Mouse (Mus musculus) CD8-positive naive resting alpha-beta T cell, adult 2 months (primary cell): ENCODE measurements around the gene Coro1b.

Experiments
- DNase-seq, 2 experiments: peaks; one replicate each; pipeline ENCODE4 v3.0.0; 2022; ENCODE audit warnings: low read depth in 2 of 2, low spot score in 2 of 2

The Coro1b gene

DNA sequence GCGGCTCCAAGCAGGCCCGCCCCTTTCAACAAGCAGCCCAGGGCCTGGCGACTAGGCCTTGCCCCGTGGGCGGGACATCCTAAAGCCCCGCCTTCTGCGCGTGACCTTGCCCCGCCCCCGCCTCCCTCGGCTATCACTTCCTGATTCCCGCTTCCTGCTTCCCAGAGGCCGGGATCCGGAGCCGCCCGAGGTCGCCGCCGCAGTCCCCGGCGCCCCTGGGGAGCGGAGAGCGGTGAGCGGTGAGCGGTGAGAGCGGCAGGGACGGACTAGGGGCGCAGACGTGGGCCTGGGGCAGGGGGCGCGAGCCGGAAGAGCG lies at the start of gene Coro1b:
Coro1b (plus strand) TSS at position 129 of the 316 bp plus-strand sequence.
- peak; percentile 86 to 87 for DNase-seq

DNA sequence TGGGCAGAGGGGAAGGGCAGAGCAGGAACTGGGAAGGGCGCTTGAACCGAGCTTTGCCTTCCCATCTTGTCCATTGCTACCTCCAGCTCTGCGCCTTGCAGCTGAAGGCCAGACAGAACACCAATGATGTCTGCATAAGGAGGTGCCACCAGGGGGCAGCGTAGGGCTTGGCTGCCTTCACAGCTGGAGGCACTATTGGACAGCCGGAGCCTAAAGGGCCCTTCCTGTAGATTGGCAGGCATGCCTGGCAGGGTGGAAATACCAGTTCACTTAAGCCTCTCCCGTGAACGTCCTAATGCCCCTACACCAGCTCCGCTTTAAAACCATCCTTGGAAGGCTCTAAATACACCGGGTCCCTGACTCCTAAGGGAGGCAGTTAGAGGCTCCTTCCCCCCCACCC lies 49.4 kb upstream of the Coro1b start:
- DNase-seq = peak; percentile 88 to 95

DNA sequence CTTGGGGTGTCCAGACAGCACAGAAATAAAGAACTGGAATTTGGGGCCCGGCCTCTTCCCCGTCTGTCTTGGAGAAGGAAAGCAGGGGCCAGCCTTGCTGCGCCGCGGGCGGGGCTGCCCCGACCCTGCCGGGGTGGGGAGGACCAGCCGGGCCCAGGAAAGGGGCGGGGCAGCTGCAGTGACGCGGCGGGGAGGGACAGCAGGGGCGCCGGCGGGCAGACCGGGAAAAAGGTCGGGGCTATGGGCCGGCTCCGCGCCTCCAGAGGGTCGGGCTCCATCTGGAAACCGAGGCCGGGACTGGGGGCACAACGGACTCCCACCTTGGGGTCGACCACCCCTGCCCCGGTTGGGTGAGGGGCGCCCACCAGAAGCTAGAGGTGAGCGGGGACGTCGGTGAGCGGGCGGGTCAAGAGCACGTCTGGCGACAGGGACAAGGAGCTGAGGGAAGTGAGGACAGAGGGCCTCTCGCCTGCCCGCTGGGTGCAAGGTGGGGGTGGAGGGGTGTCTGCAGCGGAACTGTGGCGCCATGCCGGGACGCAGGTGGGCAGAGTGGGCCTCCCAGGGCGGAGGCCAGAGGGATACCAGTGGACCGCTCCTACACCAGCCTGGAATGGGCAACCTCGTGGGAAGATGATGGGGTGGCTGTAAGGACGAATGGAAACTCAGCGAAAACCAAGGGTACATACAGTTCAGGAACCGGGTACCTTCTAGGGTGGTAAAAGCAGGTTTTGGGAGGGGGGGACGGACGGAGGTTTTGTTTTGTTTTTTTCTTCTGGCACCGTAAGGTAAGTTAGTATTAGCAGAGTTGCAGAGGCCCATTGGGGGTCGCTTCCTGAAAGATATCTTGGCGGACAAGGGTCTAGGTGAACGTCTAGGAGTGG lies 48.3 kb upstream of the Coro1b start, which contains the start of gene Pitpnm1:
Pitpnm1 (plus strand) TSS at position 162 of the 881 bp plus-strand sequence.
- DNase-seq = peak; percentile 28 to 31

DNA sequence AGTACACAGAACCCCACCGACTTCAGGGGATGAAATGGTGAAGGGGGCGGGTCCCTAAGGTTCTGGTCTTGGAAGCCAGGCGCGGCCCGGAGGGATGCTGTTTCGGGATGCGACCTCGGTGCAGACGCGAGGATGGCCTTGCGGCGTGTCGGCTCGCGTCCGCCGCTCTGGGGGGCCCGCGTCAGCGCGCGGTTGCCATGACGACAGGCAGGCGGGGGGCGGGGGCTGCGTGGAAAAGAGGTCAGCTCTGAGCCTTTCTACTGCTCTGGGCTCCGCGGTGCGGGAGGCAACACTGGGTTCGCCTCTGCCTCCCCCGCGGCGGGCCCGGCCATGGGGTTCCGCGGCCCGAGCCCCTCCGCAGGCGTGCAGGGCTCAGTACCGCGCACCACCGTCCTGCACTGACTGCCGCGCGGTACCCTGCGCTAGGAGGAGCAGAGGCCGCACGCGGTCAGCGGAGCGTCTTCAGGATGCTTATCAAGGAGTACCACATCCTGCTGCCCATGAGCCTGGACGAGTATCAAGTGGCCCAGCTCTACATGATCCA lies 47.6 kb upstream of the Coro1b start:
- peak in 1 of 2 experiments; percentile 44 for DNase-seq

DNA sequence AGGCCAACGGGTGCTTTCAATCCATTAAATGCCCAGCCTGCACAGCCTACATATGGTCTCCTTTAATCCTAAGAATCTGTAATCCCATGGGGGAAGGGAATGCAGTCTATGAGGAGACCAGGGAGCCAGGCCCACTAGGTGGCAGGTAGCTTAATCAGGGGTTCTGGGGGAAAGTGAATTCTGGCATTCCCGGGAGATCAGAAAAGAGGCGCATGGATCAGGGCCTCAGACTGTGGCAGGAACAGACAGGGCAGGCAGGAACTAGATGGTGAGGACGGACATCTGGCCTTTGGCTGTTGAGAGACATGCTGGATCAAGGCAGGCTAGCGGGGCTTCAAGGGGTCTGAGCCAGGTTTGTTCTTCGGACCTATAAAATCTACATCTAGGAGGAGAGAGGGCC lies 47.0 kb upstream of the Coro1b start:
- DNase-seq = no peak

DNA sequence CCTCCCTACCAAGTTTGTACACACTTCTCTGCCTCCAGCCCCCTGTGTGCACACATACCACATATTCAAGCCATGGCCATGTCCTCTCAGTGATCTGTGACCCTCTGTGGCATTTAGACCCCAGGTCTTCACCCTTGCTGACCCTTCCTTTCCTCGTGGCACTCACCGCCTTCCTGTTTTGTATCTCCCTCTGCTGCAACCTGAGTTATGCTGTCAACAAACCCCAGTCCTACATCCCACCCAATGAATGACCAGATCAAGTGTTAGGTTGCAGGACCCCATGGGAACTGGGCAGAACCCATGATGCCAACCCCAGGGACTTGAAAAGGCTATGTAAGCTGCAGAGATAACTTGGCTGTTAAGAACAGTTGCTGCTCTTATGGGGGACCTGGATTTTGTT lies 46.4 kb upstream of the Coro1b start:
- DNase-seq = no peak

DNA sequence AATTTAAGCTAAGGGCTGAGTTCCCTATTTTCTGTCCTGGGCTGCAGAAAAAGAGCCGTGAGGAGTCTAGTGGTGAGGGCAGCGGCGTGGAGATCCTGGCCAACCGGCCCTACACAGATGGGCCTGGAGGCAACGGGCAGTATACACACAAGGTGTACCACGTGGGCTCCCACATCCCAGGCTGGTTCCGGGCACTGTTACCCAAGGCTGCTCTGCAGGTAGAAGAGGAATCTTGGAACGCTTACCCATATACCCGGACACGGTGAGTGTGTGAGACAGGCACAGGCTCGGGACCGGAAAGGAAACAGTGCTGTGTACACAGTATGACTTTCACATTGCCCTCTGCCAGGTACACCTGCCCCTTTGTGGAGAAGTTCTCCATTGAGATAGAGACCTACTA lies 45.8 kb upstream of the Coro1b start:
- DNase-seq = no peak

DNA sequence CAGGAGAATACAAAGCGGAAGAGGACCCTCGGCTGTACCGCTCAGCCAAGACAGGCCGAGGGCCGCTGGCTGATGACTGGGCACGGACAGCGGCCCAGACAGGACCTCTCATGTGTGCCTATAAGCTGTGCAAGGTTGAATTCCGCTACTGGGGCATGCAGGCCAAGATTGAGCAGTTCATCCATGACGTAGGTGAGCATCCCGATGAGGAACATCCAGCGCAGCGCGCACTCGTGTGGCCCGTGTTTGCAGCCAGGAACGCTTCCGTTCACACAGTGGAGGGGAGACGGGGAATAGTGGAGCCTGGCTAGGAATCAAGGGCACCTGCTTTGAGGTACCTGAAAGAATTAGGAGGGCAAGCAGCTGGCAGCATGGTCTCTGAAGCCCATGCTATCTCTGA lies 45.1 kb upstream of the Coro1b start:
- DNase-seq = no peak

DNA sequence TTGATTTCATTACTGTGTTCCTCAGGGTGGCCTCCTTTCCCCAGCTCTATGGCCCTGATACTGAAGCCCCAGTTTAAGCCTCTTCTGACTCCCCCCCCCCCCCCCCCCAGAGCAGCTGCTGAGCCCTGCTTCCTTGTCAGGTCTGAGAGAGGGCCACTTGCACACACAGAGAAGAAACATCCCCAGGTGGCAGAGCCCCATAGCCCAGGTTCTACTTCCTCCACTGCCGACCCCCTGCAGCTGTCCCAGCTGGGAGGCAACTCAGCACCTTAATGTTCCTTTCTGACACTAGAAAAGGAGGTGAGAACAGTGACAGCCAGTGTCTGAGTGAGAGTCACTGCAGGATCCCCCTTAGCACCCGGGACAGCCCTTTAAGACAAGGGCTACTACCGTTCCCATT lies 44.6 kb upstream of the Coro1b start:
- no peak for DNase-seq

DNA sequence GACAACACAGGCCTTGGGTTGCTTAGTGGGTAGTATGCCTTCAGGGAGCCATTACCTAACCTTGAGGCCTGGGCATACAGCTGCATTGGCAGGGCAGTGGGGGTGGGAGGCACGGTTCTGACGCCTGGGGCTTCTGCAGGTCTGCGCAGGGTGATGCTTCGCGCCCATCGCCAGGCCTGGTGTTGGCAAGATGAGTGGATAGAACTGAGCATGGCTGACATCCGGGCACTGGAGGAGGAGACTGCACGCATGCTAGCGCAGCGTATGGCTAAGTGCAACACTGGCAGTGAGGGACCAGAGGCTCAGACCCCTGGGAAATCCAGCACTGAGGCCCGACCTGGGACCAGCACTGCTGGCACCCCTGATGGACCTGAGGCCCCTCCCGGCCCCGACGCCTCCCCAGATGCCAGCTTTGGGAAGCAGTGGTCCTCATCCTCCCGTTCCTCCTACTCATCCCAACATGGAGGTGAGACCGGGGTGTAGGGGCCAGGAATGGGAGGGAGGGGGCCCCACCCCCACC lies 43.7 kb upstream of the Coro1b start:
- no peak for DNase-seq

DNA sequence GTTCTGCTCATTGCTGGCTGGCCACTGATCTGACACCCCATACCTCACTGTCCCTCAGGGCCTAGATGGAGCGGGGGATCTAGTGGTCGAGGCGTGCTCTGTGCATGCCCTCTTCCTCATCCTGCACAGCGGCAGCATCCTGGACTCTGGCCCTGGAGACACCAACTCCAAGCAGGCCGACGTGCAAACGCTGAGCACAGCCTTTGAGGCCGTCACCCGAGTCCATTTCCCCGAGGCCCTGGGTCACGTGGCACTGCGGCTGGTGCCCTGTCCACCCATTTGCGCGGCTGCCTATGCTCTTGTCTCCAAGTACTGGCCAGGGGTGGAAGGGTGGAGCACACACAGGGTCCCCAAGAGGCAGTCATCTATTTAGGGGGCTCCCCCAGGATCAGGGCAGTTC lies 41.8 kb upstream of the Coro1b start:
- DNase-seq = no peak

DNA sequence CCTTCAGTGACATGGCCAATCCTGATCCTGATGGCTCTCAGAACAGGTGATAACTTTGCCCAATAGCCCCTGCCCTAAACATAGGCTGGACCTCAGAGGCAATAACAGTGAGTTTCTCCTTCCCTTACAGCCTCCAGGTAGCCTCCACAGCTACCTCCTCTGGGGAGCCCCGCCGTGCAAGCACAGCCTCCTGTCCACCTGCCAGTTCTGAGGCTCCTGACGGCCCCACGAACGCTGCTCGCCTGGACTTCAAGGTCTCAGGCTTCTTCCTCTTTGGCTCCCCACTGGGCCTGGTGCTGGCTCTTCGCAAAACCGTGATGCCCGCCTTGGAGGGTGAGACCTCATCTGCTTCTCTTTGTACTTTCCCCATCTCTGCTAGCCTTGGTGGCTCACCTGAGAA lies 39.9 kb upstream of the Coro1b start:
- no peak for DNase-seq

DNA sequence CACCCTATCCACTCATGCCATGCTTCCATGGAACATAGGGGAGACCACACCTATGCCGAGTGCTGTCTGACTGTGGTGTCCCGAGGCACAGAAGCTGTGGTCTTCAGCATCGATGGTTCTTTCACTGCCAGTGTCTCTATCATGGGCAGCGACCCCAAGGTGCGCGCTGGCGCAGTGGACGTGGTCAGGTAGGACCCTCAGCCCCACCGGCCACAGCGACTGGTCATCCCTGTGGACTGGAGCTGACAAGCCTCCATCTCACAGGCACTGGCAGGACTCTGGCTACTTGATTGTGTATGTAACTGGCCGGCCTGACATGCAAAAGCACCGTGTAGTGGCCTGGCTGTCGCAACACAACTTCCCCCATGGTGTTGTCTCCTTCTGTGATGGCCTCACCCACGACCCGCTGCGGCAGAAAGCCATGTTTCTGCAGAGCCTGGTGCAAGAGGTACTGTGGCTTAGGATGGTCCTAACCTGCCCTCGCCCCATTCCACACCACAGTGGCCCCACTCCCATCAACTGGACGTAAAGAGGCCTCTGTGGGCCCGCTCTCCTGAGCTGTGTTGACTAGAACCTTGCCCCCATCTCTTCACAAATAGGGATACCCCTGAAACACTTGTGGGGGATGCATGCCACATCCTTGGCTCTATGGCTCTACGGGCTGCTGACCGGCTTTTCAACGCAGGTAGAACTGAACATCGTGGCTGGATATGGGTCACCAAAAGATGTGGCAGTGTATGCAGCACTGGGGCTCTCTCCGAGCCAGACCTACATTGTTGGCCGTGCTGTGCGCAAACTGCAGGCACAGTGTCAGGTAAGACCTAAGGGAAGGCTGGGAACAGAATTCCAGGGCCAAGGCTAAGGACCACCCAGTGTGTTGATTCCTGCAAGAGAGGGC lies 36.1 kb upstream of the Coro1b start:
- DNase-seq = no peak

DNA sequence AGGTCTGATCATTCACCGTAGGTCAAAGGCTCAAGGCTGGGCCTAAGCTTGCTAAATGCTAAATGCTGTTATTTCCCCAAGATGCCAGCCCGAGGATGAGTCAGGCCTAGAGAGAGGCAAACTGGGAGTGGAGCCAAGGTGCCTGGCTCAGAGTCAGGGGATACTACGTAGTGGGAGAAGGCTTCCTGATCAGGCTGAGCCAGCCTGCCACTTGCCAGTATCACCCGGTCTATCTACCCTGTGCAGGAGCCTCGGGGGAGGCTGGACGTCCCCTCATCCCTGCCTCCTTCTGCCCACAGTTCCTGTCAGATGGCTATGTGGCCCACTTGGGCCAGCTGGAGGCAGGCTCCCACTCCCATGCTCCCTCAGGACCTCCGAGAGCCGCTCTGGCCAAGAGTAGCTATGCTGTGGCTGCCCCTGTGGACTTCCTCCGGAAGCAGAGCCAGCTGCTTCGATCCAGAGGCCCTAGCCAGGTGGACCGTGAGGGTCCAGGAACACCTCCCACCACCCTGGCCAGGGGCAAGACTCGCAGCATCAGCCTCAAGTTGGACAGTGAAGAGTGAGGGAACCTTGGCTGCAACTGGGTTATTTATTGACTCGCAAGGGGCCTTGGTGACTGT lies 35.1 kb upstream of the Coro1b start:
- no peak for DNase-seq

DNA sequence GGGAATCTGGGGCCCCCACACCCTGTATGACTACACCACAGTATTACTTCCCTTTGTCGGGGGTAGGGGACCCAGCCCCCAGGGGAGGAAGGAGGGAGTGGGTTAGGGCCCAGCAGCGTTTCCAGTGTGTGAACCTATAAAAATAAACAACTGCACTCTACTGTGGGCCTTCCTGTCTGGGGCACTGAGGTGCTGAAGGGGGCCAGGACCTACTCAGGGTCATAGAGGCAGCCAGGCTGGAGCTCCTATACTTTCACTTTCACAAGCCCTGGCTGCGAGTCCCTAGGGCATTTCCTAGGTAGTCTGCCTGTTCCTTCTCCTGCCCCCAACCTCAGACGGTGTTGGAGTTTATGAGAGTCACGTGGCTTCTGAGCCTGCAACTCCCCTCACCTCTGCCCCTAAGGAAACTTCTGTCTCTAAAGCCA lies 34.6 kb upstream of the Coro1b start:
- peak; percentile 57 to 60 for DNase-seq

DNA sequence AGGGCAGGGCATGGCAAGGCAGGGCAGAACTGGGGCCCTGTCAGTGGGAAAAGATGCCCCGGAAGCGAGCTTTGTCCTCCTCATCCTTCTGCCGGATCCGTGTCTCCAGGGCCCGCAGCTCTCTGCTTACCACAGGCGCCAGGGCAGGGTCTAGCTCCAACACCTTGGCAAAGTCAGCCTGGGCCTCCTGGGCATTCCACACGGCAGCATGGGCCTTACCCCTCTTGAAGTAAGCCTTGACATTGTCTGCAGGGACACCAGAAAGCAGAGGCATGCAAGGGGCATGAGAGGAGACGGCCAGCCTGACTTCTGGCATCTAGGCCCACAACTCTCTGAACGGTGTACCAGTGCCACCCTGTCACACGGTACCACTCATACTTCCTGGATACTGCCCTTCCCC lies 33.9 kb upstream of the Coro1b start:
- DNase-seq = no peak

DNA sequence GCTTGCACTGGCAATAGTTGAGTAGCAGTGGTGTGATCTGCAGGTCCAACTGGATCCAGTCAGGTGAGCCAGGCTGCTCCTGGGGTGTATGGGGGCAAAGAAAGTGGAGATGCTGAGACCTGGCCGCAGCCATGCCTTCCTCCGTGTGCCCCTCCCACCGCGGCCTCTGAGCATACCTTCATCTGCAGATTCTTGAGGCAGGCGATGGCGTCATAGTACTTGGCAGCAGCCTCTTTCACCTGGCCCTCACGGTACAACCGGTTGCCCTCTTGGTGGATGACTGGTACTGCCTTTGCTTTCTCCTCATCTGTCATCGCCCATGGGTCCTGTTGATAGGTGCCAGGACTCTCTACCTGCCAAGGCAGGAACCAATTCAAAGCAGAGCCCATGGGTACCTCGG lies 33.3 kb upstream of the Coro1b start:
- no peak for DNase-seq

DNA sequence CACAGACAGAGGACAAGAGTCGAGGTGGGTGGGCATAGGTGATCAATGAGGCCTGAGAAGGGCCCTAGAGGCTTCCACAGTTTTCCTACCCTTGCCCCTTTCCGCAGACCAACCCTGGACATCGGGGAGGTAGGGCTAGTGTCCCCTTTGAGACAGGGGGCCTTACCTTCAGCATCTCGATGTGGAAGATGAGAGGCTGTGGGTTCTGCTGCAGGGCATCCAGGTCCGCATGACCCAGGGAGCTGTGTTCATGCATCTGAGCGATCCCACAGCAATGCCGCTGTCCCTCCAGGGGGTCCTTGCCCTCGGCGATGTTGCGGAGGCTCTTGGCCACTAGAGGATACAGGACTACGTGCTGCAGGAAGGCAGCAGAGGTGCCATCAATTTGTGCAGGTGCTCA lies 32.6 kb upstream of the Coro1b start:
- no peak for DNase-seq

DNA sequence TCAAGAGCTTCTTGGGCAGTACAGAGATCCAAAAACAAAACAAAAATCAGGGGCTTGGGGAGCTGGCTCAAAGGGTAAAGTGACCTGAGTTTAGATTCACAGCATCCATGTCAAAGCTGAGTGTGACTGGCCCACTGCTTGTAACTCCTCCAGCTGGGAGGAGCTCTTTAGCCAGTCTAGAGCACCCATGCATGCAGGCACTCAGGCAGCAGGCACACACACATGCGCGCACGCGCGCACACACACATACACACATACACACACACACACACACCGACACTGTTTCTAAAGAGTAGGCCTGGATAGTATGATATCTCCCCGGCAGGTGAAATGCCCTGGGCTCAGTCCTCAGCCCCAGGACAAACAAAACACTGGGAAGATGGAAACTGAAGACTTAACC lies 31.4 kb upstream of the Coro1b start:
- no peak for DNase-seq

DNA sequence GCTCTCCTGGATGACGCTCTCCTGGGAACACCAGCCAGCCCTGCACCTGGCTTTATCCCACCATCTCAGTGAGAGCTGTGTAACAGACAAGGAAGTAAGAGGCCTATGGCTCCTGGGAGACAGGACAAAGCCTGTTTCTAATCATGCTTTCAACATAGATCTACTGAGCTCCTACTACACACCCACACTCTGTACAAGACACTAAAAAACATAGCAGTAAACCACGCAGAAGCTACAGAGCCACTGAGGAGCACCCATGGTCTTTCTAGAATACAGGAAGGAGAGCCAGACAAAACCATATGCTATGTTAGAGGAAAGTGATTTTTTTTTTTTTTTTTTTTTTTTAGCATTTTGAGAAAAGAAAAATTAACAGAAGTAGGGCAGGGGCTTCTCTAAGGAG lies 30.1 kb upstream of the Coro1b start:
- DNase-seq = no peak
